Mouse (Mus musculus) cortical plate, adult 2 months (tissue): ENCODE data around the gene Pcbp1.

Source experiments
- CTCF ChIP-seq: fragments of 200-500 bp; IDR thresholded peaks from 2 replicates; pipeline ENCODE4 v1.5.1; 2011; ENCODE audit warnings: mild to moderate bottlenecking, control low read depth, low read length; ENCODE audit not compliant: insufficient read depth; ENCODE audit errors: extremely low read depth
- POLR2A ChIP-seq: fragments of 200-500 bp; IDR thresholded peaks from 2 replicates; pipeline ENCODE4 v1.6.1; 2011; ENCODE audit warnings: mild to moderate bottlenecking, low read length, control low read depth; ENCODE audit not compliant: insufficient read depth; ENCODE audit errors: extremely low read depth

DNA sequence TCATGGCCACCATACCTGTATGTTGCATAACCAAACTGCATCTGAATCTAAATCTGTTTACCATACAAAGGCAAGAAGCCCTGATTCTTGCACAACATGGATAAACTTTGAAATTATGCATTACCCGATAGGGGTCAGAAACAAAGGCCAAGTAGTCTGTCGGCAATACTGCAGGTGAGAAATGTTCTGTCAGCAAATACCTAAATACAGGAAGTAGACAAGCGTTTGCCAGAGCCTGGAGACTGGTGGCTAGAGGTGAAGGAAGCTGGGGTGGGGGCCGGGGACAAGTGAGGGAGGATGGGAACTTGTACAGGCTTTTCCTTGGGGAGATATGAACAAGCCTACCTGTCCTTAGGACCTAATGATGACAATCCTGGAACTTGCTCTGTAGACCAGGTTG lies 15.1 kb downstream of the Pcbp1 start:
- TF ChIP-seq CTCF (no peak), POLR2A (no peak)
